Mouse (Mus musculus) right cerebral cortex, postnatal 4 days (tissue): ENCODE data around the gene Gfi1.

Source experiments
- DNase-seq: peaks from one replicate; pipeline ENCODE4 v3.0.0-alpha.2; 2022

Gene Gfi1

DNA sequence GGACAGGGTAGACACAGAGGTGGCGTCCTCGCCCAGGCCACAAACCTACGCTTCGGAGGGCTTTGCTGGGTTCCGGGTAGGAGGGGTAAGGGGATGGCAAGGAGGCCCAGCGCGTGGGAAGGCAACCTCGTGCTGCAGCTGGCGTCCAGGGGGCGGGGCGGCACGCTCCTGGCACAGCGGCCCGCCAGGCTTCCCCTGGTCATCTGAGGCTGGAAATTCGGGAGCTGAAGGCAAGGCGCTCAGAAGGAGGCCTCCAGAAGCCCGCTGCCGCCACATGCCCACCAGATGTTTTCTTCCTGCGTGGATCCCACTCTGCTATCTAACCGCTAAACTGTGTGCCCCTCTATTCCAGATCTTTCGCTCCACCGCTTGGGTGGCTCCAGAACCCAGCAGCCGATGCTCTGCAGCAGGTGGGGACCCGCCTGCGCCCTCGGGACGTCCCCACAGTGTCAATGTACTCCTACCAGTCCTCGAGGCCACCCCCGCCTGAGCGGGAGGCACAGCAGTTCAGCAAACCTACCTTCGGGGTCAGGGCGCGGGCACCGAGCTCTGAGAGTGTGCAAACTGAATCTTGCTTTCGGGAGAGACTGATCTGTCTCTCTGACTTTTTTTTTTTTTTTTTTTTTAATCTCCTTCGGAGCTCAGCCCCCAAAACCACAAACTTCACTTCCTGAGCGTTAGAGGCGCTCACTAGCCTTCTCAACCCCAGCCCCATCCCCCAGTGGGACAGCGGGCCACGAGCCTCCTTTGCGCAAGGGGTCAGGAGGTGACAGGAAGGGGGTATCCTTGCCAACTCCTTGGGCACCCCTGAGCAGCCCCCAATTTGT, at the start of gene Gfi1:
Gene Gfi1, minus strand, starts transcription at position 602 of the 827 bp plus-strand sequence.
- peak; percentile 12 for DNase-seq

DNA sequence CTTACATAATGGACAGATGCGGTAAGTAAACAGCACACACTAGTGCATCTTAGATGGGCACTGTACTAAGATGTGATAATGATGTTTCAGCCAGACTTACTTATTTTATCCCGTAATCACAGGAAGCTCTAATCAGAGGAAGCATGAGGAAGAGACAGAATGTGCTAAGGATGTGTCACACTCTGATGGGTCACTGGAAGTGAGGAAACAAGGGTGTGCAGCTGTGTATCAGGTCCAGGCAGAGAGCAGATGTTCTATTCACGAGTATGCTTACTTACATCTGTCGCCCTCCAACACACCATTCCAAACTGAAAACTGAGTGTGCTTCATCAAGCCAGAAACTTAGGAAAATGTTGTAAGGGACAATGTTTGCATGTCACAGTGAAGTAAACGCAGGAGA, 46.2 kb upstream of the Gfi1 start:
- DNase-seq: no peak

DNA sequence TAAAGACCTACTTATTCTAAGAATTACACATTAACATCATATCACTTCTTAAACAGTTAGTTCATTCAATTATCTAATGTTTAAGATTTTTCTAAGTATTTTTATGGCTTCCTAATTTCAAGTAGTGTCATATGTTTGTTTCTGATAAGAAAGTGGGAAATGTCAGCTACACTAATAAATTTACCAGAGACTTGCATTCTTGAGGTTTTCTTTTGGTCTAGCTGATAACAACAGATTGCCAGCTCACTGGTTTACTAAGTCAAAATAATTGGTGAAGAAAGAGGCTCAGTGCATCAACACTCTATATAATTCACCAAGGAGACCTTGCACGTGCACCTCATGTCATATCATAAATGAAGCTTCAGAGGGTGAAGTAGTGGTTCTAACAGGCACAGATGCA, 42.4 kb upstream of the Gfi1 start:
- DNase-seq: no peak

DNA sequence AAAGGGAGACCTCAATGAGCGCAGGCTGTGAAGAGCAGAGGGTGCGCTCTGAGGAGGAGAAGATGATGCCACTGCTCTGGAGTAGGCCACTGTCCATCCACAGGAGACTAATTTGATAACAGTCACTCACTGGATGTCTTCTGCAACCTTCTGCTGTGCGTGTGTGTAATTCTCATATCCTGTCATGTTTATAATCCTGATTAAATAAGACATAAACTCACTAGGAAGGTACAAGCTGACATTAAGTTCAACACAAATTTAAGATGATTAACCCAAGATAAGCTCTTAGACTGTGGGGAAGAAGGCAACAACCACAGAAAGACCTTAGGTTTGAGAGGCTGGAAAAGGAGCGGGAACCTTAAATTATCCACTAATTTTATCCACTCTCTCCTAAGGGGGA, 40.1 kb upstream of the Gfi1 start:
- DNase-seq: no peak

DNA sequence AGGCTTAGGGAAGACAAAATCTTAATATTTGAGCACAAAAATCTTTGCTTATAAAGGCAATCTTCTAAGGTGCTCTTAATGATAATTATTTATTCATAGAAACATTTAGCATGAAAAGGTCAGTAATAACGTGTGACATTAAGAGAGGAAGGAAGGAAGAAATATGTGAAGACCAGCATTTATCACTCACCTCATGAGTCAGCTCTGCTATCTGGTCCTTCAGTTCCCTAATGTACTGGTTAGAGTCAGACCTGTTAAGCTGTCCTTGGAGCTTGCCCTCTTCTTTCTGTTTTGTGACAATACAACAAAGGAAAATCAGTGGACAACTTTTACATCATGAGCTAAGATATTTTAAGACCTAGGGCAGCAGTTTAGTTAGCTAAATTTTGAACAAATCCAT, 38.6 kb upstream of the Gfi1 start:
- no peak for DNase-seq

DNA sequence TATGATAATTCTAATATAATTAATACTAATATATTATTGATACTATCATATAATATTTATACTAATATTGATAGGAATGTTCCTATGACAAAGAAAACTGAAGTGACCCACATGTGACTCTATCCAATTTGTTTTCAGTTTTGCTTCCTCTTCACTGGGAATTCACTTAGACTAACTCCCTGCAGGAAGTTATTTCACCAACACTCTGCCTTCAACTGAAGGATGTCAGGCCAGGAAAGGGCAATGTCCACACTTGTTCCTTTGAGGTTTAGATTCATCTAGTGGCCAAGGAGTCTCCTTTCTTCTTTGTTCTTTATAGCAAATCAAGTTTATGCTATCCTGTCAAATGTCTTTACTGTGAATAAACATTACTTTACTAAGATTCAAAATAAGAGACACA, 37.8 kb upstream of the Gfi1 start:
- no peak for DNase-seq

DNA sequence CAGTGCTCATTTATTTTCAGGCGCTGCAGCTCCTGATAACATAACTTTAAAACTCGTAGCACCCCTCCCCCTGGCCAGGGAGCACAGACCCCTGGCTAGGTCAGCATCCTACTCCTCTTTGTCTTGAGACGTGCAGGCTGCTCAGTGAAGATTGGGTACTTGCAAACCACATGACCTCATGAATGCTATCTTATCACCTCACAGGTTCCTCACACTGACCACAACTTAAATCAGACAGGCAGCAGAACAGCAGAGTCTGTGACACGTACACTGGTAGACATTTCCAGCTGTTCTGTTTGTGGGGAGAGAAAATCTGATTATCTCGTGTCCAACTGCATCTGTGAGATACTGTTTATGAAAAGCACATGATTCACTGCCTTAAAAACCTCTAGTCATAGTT, 33.3 kb upstream of the Gfi1 start:
- no peak for DNase-seq

DNA sequence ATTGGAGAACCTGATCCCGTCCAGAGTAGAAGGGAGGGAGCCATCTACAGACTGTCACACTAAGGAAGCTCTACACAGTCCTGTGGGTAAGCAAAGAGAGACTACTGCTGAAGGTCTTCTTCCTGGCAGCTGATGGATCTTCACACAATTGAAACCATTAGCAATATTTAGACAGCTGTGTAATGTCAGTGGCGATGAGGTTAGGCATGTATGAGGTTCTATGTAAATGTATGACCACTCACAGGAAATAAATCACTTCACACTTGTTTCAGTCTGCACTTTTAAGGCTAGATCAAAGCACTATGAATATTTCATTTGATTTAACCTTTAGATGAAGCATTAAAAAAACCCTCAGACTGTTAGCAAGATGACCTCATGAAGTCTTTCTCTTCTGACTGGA, 30.2 kb upstream of the Gfi1 start:
- DNase-seq: no peak

DNA sequence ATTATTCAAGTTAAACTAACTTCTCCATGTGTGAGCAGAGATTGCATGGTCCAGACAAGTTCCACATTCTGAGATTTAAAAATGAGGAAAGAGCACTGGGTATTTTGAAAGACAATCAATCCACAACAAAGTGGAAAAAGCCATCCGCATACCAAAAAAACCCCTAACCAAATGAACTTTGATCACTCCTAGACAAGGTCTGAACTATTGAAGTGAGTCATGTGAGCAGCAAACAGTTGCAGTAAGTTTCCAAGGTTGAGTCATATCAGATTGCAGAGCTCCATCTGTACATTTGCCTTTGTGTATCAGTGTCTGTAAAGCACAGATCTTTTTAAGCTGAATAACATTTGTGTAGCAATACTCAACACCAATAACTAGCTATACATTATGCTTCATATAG, 28.9 kb upstream of the Gfi1 start:
- no peak for DNase-seq

DNA sequence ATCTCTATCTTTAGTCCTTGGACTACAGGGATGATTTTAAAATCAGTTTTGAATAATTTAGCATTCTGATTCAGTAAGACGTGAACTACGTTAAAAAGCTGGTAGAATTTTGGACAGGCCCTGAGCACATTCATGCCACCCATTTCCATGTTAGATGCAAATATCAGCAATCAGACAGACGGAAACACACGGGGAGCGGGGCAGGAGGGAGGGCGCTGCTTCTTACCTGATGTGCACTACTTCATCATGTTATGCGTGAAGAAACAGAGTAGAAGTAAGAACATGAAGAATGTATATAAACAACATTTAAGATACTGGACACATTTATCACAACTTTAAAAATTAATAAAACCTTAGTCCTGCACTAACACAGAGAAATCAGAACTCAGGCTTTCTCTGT, 27.8 kb upstream of the Gfi1 start:
- DNase-seq: no peak

DNA sequence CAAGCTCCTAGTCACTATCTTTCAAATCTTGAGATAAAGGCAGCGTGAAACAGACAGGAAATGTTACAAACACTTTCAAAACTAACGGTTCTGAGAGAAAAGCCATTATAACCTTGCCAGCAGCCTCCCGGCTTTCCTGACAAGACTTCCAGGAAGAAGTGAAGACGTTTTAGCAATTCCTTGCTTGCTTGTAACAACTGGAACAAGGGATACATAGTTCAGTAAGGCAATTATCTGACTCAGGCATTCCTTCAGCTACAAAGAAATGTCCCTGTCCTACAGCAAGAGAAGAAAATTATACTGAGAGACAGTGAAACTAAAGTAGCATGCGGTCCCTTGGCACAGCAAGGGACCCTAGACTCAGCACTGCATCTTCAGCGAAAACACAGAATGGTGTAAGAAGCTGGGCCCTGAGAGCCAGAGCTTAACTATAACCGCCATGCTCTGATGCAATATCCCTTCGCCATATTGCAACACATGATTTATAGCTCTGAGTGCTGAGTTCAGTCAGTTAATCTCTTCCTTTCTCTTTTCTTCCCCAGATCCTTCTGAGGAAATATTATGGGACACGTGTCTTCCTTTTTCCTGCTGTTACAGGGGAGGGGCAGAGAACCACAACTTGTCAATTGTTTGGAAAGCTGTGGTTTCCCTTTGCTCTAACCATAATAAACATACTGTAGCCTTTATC, 23.5 kb upstream of the Gfi1 start:
- DNase-seq: no peak

DNA sequence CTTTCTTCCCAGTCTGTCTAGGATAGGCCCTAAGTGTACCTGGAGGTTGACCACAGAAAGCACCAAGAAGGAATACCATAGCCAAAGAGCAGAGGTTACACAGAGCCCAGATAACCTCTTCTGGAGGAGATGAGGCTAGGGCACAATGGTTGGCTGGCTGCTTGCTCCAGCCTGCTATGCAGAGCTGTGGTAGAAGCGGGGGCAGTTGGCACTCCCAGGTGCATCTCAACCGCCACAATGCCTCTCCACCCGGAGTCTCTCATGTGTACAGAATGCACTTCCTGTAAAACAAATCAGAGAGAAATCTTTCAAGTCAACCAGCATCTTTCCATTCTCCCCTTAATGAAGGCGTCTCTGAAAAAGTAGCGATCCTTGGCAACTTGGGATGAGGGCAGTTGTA, 13.2 kb upstream of the Gfi1 start:
- no peak for DNase-seq

DNA sequence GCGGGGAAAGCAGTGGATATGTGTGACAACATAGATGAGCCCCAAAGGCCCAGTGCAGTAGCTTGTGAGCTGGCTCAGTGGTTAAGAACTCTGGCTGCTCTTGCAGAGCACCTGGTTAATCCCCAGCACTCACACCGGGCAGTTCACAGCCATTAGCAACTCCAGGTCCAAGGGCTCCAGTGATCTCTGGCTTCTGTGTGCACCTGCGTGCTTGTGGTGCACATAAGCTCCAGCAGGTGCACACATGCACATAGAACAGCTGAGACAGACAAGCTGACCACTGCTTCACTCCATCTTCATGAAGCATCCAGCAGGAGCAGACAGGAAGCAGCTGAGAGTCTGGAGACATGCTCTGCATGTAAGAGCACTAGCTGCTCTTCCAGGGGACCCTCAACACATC, 12.5 kb upstream of the Gfi1 start:
- no peak for DNase-seq

DNA sequence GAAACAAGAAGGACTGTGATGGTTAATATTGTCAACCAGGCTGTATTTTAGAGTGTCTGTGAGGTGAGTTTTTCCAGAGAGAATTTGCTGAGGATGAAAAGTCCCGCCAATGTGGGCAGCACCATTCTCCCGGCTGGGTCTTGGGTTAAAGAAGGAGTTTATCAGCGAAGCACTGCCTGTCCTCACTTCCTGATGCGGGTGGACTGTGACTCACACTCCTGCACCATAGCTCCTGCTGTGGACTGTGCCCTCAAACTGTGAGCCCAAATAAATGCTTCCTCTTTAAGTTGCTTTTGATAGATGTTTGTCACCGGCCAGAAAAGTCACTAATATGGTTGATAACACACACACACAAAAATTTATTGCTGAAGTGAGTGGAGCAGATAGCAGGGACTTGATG, 10.3 kb upstream of the Gfi1 start:
- DNase-seq: no peak

DNA sequence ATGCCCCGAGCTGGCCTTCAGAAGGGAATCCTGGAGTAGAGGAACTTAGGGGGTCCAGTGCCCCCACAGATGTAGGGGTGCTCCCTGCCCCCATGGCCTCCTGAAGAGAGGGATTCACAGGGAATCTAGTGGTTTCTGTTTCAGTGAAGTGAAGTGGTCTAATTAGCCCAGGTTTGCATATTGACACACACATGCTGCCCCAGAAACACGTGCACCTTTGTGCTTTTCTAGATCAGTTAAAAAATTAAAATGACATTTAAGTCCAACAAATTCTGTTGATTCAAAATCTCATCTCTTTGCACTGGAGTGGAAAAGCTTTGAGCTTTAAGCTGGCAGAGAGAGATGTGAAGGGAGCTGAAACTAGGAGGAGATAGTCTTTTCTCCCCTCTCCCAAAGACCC, 6.0 kb upstream of the Gfi1 start:
- no peak for DNase-seq

DNA sequence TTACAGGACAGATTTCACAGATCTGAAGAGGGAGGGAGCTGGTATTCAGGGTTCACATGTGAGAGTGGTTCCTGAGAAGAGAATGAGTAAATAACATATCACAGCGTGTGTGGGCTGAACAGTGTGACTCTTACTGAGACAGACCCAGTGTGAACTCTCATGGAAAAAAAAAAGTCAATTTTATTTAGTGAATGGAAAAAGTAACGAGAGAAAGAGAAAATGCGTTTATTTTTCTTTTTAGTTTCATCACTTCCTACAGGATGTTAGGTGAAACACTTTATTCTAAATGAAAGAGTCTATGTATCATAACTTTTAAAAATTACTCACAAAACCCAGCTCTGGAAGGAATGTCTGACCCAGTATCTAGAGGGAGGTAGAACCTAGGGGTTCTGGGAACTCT, 5.6 kb upstream of the Gfi1 start:
- no peak for DNase-seq

DNA sequence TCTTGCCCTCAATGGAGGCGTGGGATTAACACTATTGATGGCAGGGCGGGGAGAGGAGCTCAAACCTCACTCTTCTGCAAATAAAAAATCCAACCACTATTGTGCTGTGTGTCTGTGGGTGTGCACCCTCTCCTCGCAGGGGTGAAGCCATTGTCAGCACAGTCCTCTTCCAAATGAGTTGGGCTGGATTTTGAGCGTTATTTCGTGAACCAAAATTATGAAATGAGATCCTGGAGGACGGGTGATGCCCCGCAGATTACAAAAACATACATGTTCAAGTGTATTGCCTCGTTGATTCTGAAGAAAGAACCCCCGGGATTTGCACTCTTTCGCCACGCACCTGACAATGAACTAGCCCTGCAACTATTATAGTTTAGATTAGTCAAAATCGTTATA, 1.2 kb upstream of the Gfi1 start:
- DNase-seq: no peak

DNA sequence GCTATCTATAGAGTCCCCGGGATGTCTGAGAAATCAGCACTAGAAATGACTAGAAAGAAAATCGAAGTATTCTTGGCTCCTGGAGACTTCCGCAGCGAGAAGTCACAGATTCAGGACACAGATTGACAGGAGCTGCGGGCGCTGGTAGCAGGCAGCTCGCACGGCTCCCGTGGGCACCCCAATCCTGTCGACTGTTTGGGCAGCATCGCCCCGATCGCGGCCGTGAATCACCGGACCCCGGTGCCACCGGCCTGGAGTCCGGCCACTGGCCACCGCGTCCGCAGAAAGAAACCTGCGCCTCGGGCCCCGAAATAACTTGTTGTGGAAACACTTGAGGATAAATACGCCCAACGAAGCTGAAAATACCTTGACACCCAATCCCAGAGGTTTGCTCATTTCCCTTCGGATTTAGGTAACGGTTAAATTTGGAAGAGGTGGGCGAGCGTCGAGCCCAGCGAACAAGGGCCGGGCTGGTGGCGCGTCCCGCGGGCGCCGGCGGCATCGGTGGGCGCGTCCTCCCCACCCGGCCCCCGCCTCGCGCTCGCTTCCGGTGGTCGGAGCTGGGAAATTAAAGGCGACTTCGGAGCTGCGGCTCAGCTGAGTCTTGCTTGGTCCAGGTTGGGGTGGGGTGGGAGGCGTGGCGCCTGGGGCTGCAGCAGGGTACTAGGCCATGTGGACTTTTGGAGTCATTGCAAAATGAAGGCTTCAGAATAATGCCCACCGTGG, 608 bp upstream of the Gfi1 start:
- DNase-seq: peak; percentile 19

DNA sequence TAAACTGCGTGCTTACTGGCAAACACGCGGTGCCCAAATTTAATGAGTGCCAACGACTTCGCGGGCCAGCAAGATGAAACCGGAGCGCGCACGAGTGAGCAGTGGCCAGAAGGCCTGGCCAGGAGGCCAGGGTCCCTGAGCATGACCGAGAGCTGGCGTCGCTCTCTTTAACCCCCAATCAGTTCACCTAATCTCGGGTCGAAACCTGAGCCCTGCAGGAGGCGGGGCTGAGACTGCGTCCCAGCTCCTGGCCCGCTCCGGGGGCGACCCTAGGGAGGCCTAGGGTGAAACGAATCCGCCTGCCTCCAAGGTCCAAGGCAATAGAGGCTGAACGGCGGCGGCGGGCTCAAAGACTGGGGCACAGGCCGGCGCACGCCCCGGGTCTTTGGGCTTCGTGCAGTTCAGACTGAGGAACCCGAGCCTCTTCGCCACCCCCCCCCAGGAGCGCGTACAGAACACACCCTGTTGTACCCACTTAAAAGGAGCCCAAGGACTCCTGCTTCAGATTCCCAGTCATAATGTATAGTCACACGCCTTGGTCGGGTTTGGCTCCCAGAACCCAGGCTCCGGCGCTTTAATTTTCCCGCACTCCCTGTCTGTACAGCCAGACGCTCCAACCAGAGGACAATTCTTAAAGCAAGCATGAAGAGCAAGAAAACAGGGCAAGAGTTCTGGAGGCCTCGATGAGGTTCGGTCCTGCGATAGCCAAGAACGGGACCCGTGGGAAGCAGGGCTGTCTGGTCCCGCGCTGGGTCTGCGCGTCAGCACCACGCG, 988 bp downstream of the Gfi1 start:
- DNase-seq: peak; percentile 19

DNA sequence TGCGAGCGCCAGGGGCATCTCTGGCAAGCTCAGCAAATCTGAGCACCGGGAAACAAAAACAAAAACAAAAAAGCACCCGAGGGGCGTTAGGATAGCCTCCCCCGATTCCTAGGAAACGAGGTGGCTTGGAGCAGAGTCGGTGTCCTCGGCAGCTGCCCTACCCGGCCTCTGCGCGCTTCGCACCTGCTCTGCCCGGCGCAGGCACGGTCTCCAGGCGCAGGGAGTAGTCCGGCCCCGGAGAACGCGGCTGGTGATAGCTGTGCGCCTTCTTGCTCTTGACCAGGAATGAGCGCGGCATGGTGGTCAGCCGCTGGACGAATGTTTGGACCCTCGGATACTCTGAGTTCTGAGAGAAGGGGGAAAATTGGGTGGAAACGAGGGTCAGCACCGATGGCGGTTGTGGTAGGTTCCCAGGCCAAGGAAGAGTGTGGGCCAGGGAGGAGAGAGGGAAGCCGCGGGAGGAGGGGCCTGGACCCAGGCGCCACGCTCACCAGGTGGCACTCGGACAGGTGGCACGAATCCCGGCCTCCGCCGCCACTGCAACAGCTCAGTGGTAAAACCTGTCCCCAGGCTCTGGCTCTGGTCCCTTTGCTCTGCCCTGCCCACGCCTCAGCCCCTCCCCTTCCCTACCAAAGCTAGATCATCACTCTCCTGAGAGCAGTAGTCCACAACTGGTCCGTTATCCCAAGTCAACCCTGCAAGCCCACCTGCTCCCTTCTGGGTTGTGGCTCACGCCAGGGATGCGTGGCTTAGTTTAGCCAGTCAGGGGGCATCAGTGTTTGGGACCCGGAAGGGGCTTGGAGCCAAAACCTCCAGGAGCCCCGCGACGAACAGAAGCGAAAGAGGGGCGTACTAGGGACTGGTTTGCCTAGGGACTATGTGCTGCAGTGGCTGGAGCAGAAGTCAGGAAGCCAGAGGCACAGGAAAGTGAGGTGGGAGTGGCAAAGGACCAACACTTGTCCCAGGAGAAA, 2.0 kb downstream of the Gfi1 start:
- DNase-seq: peak; percentile 13

DNA sequence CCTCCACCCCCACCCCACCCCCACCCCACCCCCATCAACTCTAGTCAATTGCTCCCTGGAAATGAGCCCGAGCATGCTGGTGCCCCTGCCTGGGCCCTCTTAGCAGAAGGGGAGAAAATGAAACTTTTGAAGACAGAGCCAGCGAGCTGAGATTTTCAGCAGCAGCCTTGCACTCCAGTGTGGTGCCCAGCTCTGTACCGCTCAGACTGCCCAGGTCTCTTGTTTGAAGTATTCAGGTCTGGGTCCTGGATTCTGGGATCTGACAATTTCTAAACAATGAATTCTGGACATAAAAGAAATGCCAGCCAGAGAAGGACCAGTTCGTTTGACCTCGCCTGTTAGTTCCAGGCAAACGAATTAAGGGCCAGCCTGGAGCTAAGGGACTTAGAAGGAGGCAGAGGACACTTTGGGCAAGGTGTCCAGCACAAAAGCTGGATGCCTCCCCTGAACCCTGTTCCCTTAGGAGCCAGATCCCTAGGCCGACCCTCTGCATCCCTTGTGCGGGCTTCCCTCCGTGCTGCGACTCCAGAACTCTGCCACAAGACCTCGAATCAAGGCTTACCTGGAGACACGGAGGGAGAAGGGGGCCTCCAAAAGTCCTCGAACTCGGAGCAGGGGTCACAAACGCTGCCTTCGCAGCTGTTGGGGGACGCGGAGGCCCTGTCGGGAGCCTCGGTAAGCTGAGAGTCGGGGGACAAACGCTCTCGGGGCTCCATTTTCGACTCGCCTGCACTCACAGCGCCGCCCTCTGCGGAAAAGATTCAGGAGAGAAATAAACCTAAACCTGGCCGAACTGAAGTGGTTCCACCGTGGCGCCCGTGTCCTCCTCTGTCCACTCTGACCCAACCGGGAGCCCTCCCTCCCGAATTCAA, 2.9 kb downstream of the Gfi1 start:
- DNase-seq: peak; percentile 34
